Mouse (Mus musculus) liver, postnatal 0 days (tissue): Measurements from ENCODE around the gene Supt5.

ENCODE experiments used
- CTCF ChIP-seq: sonication (generic); IDR thresholded peaks from 2 replicates; pipeline ENCODE4 v1.5.1; 2016; ENCODE audit warnings: antibody characterized with exemption, low read depth
- EP300 ChIP-seq: IDR thresholded peaks from 2 replicates; pipeline ENCODE4 v1.6.1; 2016; ENCODE audit warnings: antibody characterized with exemption, low read depth, mild to moderate bottlenecking

GRCm38 (mm10) chr7:28350155-28350883, 11.8 kb upstream of the Supt5 start, which contains the start of gene Rps16:
- TF ChIP-seq CTCF (peak; percentile 10; the same call in 1 of the 2 replicates), EP300 (no peak; the same call in 1 of the 2 replicates)
